Mouse (Mus musculus): ENCODE results near the gene Fam189b.
A peak's percentile ranks its signal among the peaks of the same experiment; 100 is the strongest.

The Fam189b gene

GRCm38 (mm10) chr3:89165268-89165870, 17.6 kb upstream of the Fam189b start:
- no peak for DNase-seq (ENCODE audit: low spot score in 2 of 2)

- DNase-seq (ENCODE audit: low spot score in 2 of 2): no peak
Observed at GRCm38 (mm10) chr3:89166945-89167344, 16.0 kb upstream of the Fam189b start.

GRCm38 (mm10) chr3:89174844-89175243, 8.1 kb upstream of the Fam189b start:
- DNase-seq (ENCODE audit: low spot score in 2 of 2): no peak

- no peak for DNase-seq (ENCODE audit: low spot score in 2 of 2)
Observed at GRCm38 (mm10) chr3:89175544-89175943, 7.4 kb upstream of the Fam189b start.

- no peak for DNase-seq (ENCODE audit: low spot score in 2 of 2)
Observed at GRCm38 (mm10) chr3:89176421-89176820, 6.5 kb upstream of the Fam189b start.

GRCm38 (mm10) chr3:89177242-89178106, 5.5 kb upstream of the Fam189b start, which contains the start of gene Scamp3:
Scamp3 (plus strand) TSS chr3:89177473.
- DNase-seq (ENCODE audit: low spot score in 2 of 2): peak; percentile 84 to 91

GRCm38 (mm10) chr3:89178107-89178385, 4.9 kb upstream of the Fam189b start:
- DNase-seq (ENCODE audit: low spot score in 2 of 2): no peak

- no peak for DNase-seq (ENCODE audit: low spot score in 2 of 2)
Observed at GRCm38 (mm10) chr3:89179056-89179455, 3.9 kb upstream of the Fam189b start.

GRCm38 (mm10) chr3:89181749-89182500, 1.0 kb upstream of the Fam189b start:
- no peak for DNase-seq (ENCODE audit: low spot score in 2 of 2)

- no peak for DNase-seq (ENCODE audit: low spot score in 2 of 2)
Observed at GRCm38 (mm10) chr3:89182531-89183057, 349 bp upstream of the Fam189b start.

GRCm38 (mm10) chr3:89183959-89184315, 994 bp downstream of the Fam189b start:
- peak; percentile 33 to 35 for DNase-seq (ENCODE audit: low spot score in 2 of 2)

GRCm38 (mm10) chr3:89187197-89187596, 4.3 kb downstream of the Fam189b start:
- no peak for DNase-seq (ENCODE audit: low spot score in 2 of 2)

- DNase-seq (ENCODE audit: low spot score in 2 of 2): no peak
Observed at GRCm38 (mm10) chr3:89187690-89188477, 4.9 kb downstream of the Fam189b start.

- DNase-seq (ENCODE audit: low spot score in 2 of 2): no peak
Observed at GRCm38 (mm10) chr3:89188478-89188875, 5.5 kb downstream of the Fam189b start.

GRCm38 (mm10) chr3:89190436-89190835, 7.5 kb downstream of the Fam189b start:
- DNase-seq (ENCODE audit: low spot score in 2 of 2): no peak

- DNase-seq (ENCODE audit: low spot score in 2 of 2): no peak
Observed at GRCm38 (mm10) chr3:89193351-89193750, 10.4 kb downstream of the Fam189b start.

GRCm38 (mm10) chr3:89193853-89194252, 10.9 kb downstream of the Fam189b start:
- DNase-seq (ENCODE audit: low spot score in 2 of 2): no peak

GRCm38 (mm10) chr3:89195979-89196877, 13.3 kb downstream of the Fam189b start:
- DNase-seq (ENCODE audit: low spot score in 2 of 2): peak; percentile 74 to 83

- no peak for DNase-seq (ENCODE audit: low spot score in 2 of 2)
Observed at GRCm38 (mm10) chr3:89199839-89200238, 16.9 kb downstream of the Fam189b start.
